Mouse (Mus musculus) megakaryocyte, embryonic 14.5 days (primary cell): ENCODE results near the gene Opcml. TPM values are rescaled to one million over a fixed set of nuclear protein-coding genes. Genes with fewer than 3 reads are reported as not detected.

Source experiments
- H3K27me3 ChIP-seq: replicated peaks from 2 replicates; pipeline ENCODE3; 2012; ENCODE audit warnings: inconsistent platforms
- H3K36me3 ChIP-seq: replicated peaks from 2 replicates; pipeline ENCODE3; 2012; ENCODE audit warnings: low read length, inconsistent platforms, mixed read lengths
- H3K4me1 ChIP-seq: 2 replicates; pipeline ENCODE4 v1.6.1; 2012; ENCODE audit warnings: inconsistent platforms
- H3K4me3 ChIP-seq: replicated peaks from 2 replicates; pipeline ENCODE3; 2012; ENCODE audit warnings: moderate library complexity, mild to moderate bottlenecking, inconsistent platforms
- H3K9me3 ChIP-seq: 2 replicates; pipeline ENCODE4 v1.6.1; 2012; ENCODE audit warnings: inconsistent platforms
- FLI1 ChIP-seq: IDR thresholded peaks from 2 replicates; pipeline ENCODE4 v1.6.1; 2012; ENCODE audit warnings: low read length, inconsistent platforms, mixed read lengths
- GATA1 ChIP-seq: IDR thresholded peaks from 3 replicates; pipeline ENCODE4 v1.6.1; 2012; ENCODE audit warnings: mixed read lengths, low read length, inconsistent platforms, borderline replicate concordance
- polyA plus RNA-seq: library from polyadenylated mRNA; stranded (reverse); fragments of >175 nt; gene quantifications from 2 replicates; pipeline ENCODE4 v1.2.3, GENCODE M21; 2012; ENCODE audit warnings: low replicate concordance; ENCODE audit not compliant: insufficient read depth

Opcml gene
- polyA plus RNA-seq, 1 experiment: 0.07 TPM

- 0 out of 2 replicates have a peak, but pooled peaks cover 8% of the 10 kb centered on the region for H3K9me3 ChIP-seq
- H3K4me3 ChIP-seq: no peak overlapping the region
- peaks cover 39% of the 10 kb centered on the region for H3K27me3 ChIP-seq
- peaks cover 11% of the 10 kb centered on the region for H3K4me1 ChIP-seq
- no peaks in the 10 kb centered on the region for H3K36me3 ChIP-seq
- no peak for TF ChIP-seq GATA1
- no peak for TF ChIP-seq FLI1
These were observed 1.7 kb downstream of the Opcml start for GRCm38 (mm10) chr9:27792226-27792625.

GRCm38 (mm10) chr9:27792994-27793393, 2.4 kb downstream of the Opcml start:
- Histone ChIP-seq H3K4me1 (peaks cover 11% of the 10 kb centered on the region), H3K9me3 (0 out of 2 replicates have a peak, but pooled peaks cover 8% of the 10 kb centered on the region), H3K27me3 (peaks cover 38% of the 10 kb centered on the region), H3K4me3 (no peak overlapping the region), H3K36me3 (no peaks in the 10 kb centered on the region)
- no peak for TF ChIP-seq GATA1
- TF ChIP-seq FLI1: no peak

- no peak for TF ChIP-seq FLI1
- TF ChIP-seq GATA1: no peak
- Histone ChIP-seq H3K27me3 (peaks cover 17% of the 10 kb centered on the region), H3K4me1 (peaks cover under 1% of the 10 kb centered on the region), H3K36me3 (no peaks in the 10 kb centered on the region), H3K4me3 (no peak overlapping the region), H3K9me3 (0 out of 2 replicates have a peak, but pooled peaks cover 4% of the 10 kb centered on the region)
These were observed 6.0 kb downstream of the Opcml start for GRCm38 (mm10) chr9:27796535-27796934.

- H3K27me3 ChIP-seq: no peaks in the 10 kb centered on the region
- H3K4me1 ChIP-seq: no peaks in the 10 kb centered on the region; the same call in 1 of the 2 replicates
- TF ChIP-seq GATA1: no peak
- TF ChIP-seq FLI1: no peak
- H3K9me3 ChIP-seq: 0 out of 2 replicates have a peak, but pooled peaks cover 3% of the 10 kb centered on the region
- H3K36me3 ChIP-seq: no peaks in the 10 kb centered on the region
- no peak overlapping the region for H3K4me3 ChIP-seq
These were observed 10.4 kb downstream of the Opcml start for GRCm38 (mm10) chr9:27800992-27801391.

- TF ChIP-seq FLI1 (no peak), GATA1 (no peak)
- no peak overlapping the region for H3K4me3 ChIP-seq
- no peaks in the 10 kb centered on the region for H3K36me3 ChIP-seq
- H3K27me3 ChIP-seq: no peaks in the 10 kb centered on the region
- 0 out of 2 replicates have a peak, but pooled peaks cover 3% of the 10 kb centered on the region for H3K9me3 ChIP-seq
- H3K4me1 ChIP-seq: no peaks in the 10 kb centered on the region; the same call in 1 of the 2 replicates
These were observed 11.2 kb downstream of the Opcml start for GRCm38 (mm10) chr9:27801807-27802206.

- H3K4me3 ChIP-seq: no peak overlapping the region
- no peaks in the 10 kb centered on the region for H3K36me3 ChIP-seq
- H3K4me1 ChIP-seq: no peaks in the 10 kb centered on the region; the same call in 1 of the 2 replicates
- TF ChIP-seq FLI1: no peak
- TF ChIP-seq GATA1: no peak
- 0 out of 2 replicates have a peak, but pooled peaks cover 3% of the 10 kb centered on the region for H3K9me3 ChIP-seq
- H3K27me3 ChIP-seq: no peaks in the 10 kb centered on the region
These were observed 11.8 kb downstream of the Opcml start for GRCm38 (mm10) chr9:27802379-27802778.

GRCm38 (mm10) chr9:27804461-27804860, 13.9 kb downstream of the Opcml start:
- no peak overlapping the region for H3K4me3 ChIP-seq
- TF ChIP-seq GATA1 (no peak), FLI1 (no peak)
- no peaks in the 10 kb centered on the region; the same call in 1 of the 2 replicates for H3K4me1 ChIP-seq
- H3K36me3 ChIP-seq: no peaks in the 10 kb centered on the region
- H3K9me3 ChIP-seq: 0 out of 2 replicates have a peak, but pooled peaks cover 3% of the 10 kb centered on the region
- H3K27me3 ChIP-seq: no peaks in the 10 kb centered on the region

- TF ChIP-seq GATA1: no peak
- TF ChIP-seq FLI1: no peak
- no peaks in the 10 kb centered on the region for H3K4me1 ChIP-seq
- no peaks in the 10 kb centered on the region for H3K36me3 ChIP-seq
- no peak overlapping the region for H3K4me3 ChIP-seq
- peaks cover 7% of the 10 kb centered on the region; the same call in 1 of the 2 replicates for H3K9me3 ChIP-seq
- no peaks in the 10 kb centered on the region for H3K27me3 ChIP-seq
These were observed 19.2 kb downstream of the Opcml start for GRCm38 (mm10) chr9:27809741-27810140.

GRCm38 (mm10) chr9:27813207-27813790, 22.7 kb downstream of the Opcml start:
- H3K9me3 ChIP-seq: peaks cover 7% of the 10 kb centered on the region; the same call in 1 of the 2 replicates
- no peaks in the 10 kb centered on the region for H3K36me3 ChIP-seq
- no peaks in the 10 kb centered on the region for H3K27me3 ChIP-seq
- H3K4me1 ChIP-seq: no peaks in the 10 kb centered on the region
- TF ChIP-seq FLI1 (no peak), GATA1 (no peak)
- no peak overlapping the region for H3K4me3 ChIP-seq

GRCm38 (mm10) chr9:27814161-27814560, 23.6 kb downstream of the Opcml start:
- Histone ChIP-seq H3K9me3 (peaks cover 7% of the 10 kb centered on the region; the same call in 1 of the 2 replicates), H3K36me3 (no peaks in the 10 kb centered on the region), H3K27me3 (peaks cover 2% of the 10 kb centered on the region), H3K4me1 (no peaks in the 10 kb centered on the region), H3K4me3 (no peak overlapping the region)
- TF ChIP-seq FLI1 (no peak), GATA1 (no peak)
